Mouse (Mus musculus): ENCODE data around the gene Gm21828. TPM values are rescaled to one million over a fixed set of nuclear protein-coding genes. Genes with fewer than 3 reads are reported as not detected.

The Gm21828 gene
- polyA plus RNA-seq (2017; shearing (Covaris generic)): not detected

DNA sequence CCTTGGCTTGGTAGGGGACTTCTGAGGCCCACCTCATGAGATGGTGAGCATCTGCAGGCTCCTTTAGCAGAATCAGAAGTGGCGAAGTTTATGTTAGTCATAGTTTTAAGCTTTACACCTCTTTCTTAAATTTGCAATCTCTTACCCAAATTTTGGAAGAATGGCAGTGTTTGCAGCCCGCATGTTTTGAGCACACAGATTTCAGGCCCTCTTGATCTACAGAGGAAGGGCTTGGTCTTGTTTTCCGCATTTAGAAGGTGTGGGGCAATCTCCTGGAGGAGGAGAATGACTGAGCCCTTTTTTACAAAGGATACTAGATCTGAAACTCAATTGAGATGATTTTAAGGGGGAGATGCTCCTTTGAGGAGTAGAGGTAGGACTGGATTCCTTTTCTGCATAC lies at the start of gene Gm21828:
Gene Gm21828, minus strand, starts transcription at position 101 of the 400 bp plus-strand sequence.

DNA sequence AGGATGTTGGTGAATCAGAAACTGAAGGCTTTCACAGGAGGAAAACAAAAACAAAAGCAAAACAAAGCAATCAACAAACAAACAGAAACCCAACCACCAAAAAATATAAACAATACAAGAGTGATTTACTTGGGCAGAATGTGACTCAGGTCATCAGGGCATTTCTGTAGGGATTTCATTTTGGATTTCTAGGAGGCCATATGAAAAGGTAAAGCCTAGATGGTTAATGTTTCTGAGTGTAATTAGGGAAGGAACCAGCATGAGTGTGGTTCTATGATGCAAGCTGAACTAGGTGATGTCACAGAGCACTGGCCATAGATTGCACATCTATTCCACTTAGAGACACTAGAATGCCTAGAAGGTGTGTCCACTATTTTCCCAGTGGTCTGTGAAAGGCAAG lies 28.4 kb upstream of the Gm21828 start, which contains the start of the genes Gm21440 and Gm21454:
Gene Gm21440, plus strand, starts transcription at position 301 of the 400 bp plus-strand sequence.
Gene Gm21454, plus strand, starts transcription at position 352 of the 400 bp plus-strand sequence.

Other genes starting within 250 kb of the Gm21828 start
- gene Gm20807, start 181.0 kb downstream of the Gm21828 start, polyA plus RNA-seq (2017; shearing (Covaris generic)): not detected
- not detected for gene Gm21891, start 90.4 kb downstream of the Gm21828 start, polyA plus RNA-seq (2017; shearing (Covaris generic))
- gene Gm21425, start 62.0 kb downstream of the Gm21828 start, polyA plus RNA-seq (2017; shearing (Covaris generic)): not detected
- not detected for gene Gm21440, start 28.5 kb upstream of the Gm21828 start, polyA plus RNA-seq (2017; shearing (Covaris generic))
- not detected for gene Gm21454, start 28.5 kb upstream of the Gm21828 start, polyA plus RNA-seq (2017; shearing (Covaris generic))
- gene Gm21725, start 125.1 kb upstream of the Gm21828 start, polyA plus RNA-seq (2017; shearing (Covaris generic)): not detected
- not detected for gene Gm21866, start 241.7 kb upstream of the Gm21828 start, polyA plus RNA-seq (2017; shearing (Covaris generic))